In genomic region chr10:84532911-84533882, GRCm38 (mm10) we compare ENCODE assay signal across 8 mouse cellular contexts. TPM values are rescaled to one million over a fixed set of nuclear protein-coding genes. Genes with fewer than 3 reads are reported as not detected.
A peak's percentile ranks its signal among the peaks of the same experiment; 100 is the strongest.
DNase-seq lines count a peak whose midpoint lies in the region; ATAC-seq and TF ChIP-seq lines count a peak whose summit lies in the region.

No protein-coding gene starts in this region.

- H3K4me3 ChIP-seq in lung, embryonic 14.5 days (ENCODE audit: low read depth, low read length): peak overlapping the region; percentile 90

- peaks cover 36% of the 10 kb centered on the region for H3K36me3 ChIP-seq in lung, embryonic 14.5 days (ENCODE audit: insufficient read depth)

- no peak; the same call in 1 of the 2 replicates for TF ChIP-seq CTCF in lung, embryonic 14.5 days (IDR thresholded peaks at IDR 0.05; ENCODE audit: low read depth)

- ATAC-seq in lung, embryonic 14.5 days (ENCODE audit: insufficient read depth): peak; percentile 16
- ATAC-seq in erythroid progenitor cell, adult 5-6 weeks (replicated peaks; ENCODE audit: low FRiP score, poor library complexity, severe bottlenecking): no peak

- no peaks in the 10 kb centered on the region for H3K9me3 ChIP-seq in lung, embryonic 14.5 days (ENCODE audit: low read depth, low read length)

- peak overlapping the region; percentile 92 for H3K27ac ChIP-seq in lung, embryonic 14.5 days (ENCODE audit: low read depth)

- DNase-seq in CD4-positive helper T cell, adult 2 months (ENCODE audit: low read depth, low spot score): peak; percentile 19
- DNase-seq in adrenal gland, adult 18-20 months (ENCODE audit: low spot score in 2 of 2): peak; percentile 52 to 61
- peak; percentile 75 for DNase-seq in embryo, embryonic 9.5 days (ENCODE audit: extremely low spot score)
- peak; percentile 33 for DNase-seq in heart, adult 8-10 months (ENCODE audit: low spot score)
- peak; percentile 36 for DNase-seq in kidney, adult 9 months
- peak; percentile 59 for DNase-seq in lung, embryonic 14.5 days
- DNase-seq in ovary, postnatal 10 days (ENCODE audit: low spot score): peak; percentile 31

- peaks cover 14% of the 10 kb centered on the region for H3K4me1 ChIP-seq in lung, embryonic 14.5 days (ENCODE audit: insufficient read depth)

- peak overlapping the region; percentile 96 for H3K9ac ChIP-seq in lung, embryonic 14.5 days

- H3K4me2 ChIP-seq in lung, embryonic 14.5 days: peak overlapping the region; percentile 81

- under 1% methylated on average over 72 of the region's 72 CpGs for WGBS in lung, embryonic 14.5 days

- H3K27me3 ChIP-seq in lung, embryonic 14.5 days (ENCODE audit: insufficient read depth, low read length): no peaks in the 10 kb centered on the region

RNA-seq across cellular contexts. Expression of gene Ckap4, which starts 0.7 kb away (rescaled TPM):
- total RNA-seq in adrenal gland, adult 18-20 months (2021): 10 to 100 TPM; 26.0 to 34.3 TPM
- total RNA-seq in heart, adult 8-10 months (2022): 10 to 100 TPM; 18.2 to 26.3 (median 22.8) TPM
- polyA plus RNA-seq in lung, embryonic 14.5 days (2014; fragmentation: Nextera tagmentation; extraction: Ambion mirVana): 177 and 179 TPM in 2 replicates
- total RNA-seq in erythroid progenitor cell, adult 5-6 weeks (2015; ENCODE audit: low replicate concordance): 17.7 and 20.5 TPM in 2 replicates
- 13.2 and 14.5 TPM in 2 replicates for total RNA-seq in erythroid progenitor cell, adult 5-6 weeks (2017; ENCODE audit: low replicate concordance)

RNA-seq across cellular contexts. Expression of gene Tcp11l2, which starts 43.2 kb away (rescaled TPM):
- 10 to 100 TPM; 28.1 to 40.9 TPM for total RNA-seq in adrenal gland, adult 18-20 months (2021)
- total RNA-seq in heart, adult 8-10 months (2022): 100 to 1,000 TPM in 3 of 4 experiments, 10 to 100 TPM in 1; 89.2 to 200 (median 123) TPM
- 15.1 and 17.4 TPM in 2 replicates for polyA plus RNA-seq in lung, embryonic 14.5 days (2014; fragmentation: Nextera tagmentation; extraction: Ambion mirVana)
- 31.4 and 42.8 TPM in 2 replicates for total RNA-seq in erythroid progenitor cell, adult 5-6 weeks (2015; ENCODE audit: low replicate concordance)
- 11.3 and 25.4 TPM in 2 replicates for total RNA-seq in erythroid progenitor cell, adult 5-6 weeks (2017; ENCODE audit: low replicate concordance)

Comparison
In these comparisons a context has a peak if more than half of its experiments do, and no peak if none do; other contexts are left out.
1. DNase-seq: peak in every context shown above with its lines; median percentile 75 in embryo, embryonic 9.5 days; 59 in lung, embryonic 14.5 days; 56 in adrenal gland, adult 18-20 months; 36 in kidney, adult 9 months; 33 in heart, adult 8-10 months; 31 in ovary, postnatal 10 days; 19 in CD4-positive helper T cell, adult 2 months.